Mouse (Mus musculus): ENCODE data around the gene Olfr1014.

Gene Olfr1014

DNA sequence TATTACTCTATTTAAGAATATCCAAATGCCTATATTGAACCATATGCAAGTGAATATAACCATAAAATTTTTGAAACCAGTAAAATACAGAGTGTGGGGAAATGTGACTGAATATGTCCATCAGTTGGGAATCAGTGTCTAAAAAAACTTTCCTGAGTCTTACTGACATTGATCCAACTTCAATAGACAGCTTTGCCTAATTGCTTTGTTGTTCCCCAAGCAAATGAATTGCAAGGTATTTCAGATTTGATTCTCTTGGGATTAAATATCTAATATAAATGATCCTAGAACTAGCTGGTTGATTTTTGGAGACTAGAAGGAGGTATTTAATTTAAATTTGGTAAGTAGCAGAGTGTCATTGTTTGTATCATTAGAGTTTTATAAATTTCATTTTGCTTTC lies at the start of gene Olfr1014:
Gene Olfr1014 (plus strand): TSS at position 301 of the 400 bp plus-strand sequence.
- in situ Hi-C loops (cut with MboI; ENCODE audit: low pct_unique_long_range_greater_than_20kb in 1 of 2, low sequenced_read_pairs in 2 of 2, unreplicated experiment in 1 of 2), result loop anchor here in 1 of 2 experiments (25.0 kb wide), 1 partner anchor 715 kb away; the partner anchor contains the start of gene Olfr228

DNA sequence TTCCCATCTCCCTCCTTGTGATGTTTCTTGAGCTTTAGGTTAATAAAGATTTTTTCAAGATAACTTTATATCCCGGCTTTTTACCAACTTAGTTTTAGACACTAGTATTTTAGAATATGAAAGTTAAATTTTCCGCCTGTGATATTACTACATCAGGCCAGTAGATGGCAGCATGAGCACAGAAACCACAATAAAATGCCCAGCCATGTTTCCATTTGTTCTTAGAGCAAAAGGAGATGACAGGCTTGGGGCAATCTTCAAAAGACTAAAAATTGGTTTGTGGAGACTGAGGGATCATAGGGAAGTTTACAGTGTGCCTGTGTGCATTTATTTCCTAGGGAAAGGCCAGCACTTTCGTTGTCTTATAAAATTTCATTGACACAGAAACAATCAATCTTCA lies 46.7 kb upstream of the Olfr1014 start:
- in situ Hi-C loops (cut with MboI; ENCODE audit: low pct_unique_long_range_greater_than_20kb in 1 of 2, low sequenced_read_pairs in 2 of 2, unreplicated experiment in 1 of 2), result no loop called here

DNA sequence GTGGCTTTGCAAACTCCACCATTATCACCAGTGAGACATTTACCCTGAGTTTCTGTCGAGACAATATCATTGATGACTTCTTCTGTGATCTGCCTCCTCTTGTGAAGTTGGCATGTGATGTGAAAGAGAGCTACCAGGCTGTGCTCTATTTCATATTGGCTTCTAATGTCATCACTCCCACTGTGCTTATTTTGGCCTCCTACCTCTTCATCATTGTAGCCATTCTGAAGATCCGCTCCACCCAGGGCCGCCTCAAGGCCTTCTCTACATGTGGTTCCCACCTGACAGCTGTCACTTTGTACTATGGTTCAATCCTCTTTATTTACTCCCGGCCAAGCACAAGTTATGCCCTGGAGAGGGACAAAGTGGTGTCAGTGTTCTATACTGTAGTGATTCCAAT lies 18.7 kb upstream of the Olfr1014 start:
- in situ Hi-C loops (cut with MboI; ENCODE audit: low pct_unique_long_range_greater_than_20kb in 1 of 2, low sequenced_read_pairs in 2 of 2, unreplicated experiment in 1 of 2), result loop anchor here in 1 of 2 experiments (25.0 kb wide), 1 partner anchor 733 kb away; the partner anchor contains the start of gene Olfr228

DNA sequence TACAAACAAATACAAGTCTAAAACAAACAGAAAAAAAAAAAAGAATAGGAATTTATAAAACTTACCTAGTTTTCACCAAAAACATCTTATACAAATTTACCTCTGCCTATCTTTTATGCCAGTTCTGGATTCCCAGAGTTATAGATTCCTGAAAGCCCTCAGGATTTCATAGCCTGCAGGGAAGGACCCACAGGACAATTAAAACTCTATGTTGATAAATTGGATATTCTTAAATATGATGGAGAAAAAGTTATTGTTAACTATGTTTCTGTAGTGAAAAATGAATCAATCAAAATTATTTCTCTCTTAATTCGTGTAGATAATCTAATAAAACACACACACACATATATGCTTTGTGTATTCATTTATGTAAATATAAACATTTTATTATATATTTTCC lies 9.8 kb upstream of the Olfr1014 start, which contains the start of gene Olfr1012:
Gene Olfr1012 (minus strand): TSS at position 101 of the 400 bp plus-strand sequence.
- in situ Hi-C loops (cut with MboI; ENCODE audit: low pct_unique_long_range_greater_than_20kb in 1 of 2, low sequenced_read_pairs in 2 of 2, unreplicated experiment in 1 of 2), result loop anchor here in 1 of 2 experiments (25.0 kb wide), 1 partner anchor 725 kb away; the partner anchor contains the start of gene Olfr228

DNA sequence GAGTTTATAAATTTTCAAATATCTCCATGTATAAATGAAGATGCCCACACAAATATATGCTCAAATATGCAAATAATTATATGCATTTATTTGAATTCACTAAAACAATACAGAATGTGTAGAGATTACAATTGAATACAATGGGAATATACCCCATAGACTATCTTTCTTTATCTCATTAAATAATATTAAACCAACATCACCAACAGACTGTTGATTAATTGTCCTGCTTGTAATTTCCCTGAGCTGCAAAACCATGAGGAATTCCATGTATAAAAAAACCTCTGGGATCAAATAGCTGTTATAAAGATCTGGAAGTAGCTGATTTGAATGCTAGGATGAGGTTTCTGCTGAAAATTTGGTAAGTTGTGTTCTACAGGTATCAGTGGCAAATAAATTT lies 5.7 kb upstream of the Olfr1014 start, which contains the start of gene Olfr1013:
Gene Olfr1013 (plus strand): TSS at position 301 of the 400 bp plus-strand sequence.
- in situ Hi-C loops (cut with MboI; ENCODE audit: low pct_unique_long_range_greater_than_20kb in 1 of 2, low sequenced_read_pairs in 2 of 2, unreplicated experiment in 1 of 2), result loop anchor here in 1 of 2 experiments (25.0 kb wide), 1 partner anchor 721 kb away; the partner anchor contains the start of gene Olfr228

DNA sequence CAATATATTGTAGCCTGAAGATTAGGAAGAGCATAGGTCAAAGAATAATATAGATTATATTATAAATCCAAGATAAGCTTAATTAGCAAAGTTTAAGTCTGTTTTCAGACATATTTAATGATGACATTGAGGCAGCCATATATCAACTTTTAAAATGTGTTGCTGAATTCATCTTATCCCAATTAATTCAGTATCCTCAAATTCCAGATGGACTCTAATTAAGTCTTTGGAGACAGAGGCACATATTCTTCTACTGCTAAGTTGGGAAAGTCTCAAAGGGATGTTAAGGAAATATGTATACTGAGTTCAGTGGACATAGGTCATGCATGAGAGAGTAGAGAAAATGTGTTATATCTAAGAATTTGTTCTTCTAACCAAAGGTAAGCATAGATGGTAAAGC lies 9.2 kb downstream of the Olfr1014 start, which contains the start of gene Olfr1015:
Gene Olfr1015 (plus strand): TSS at position 301 of the 400 bp plus-strand sequence.
- in situ Hi-C loops (cut with MboI; ENCODE audit: low pct_unique_long_range_greater_than_20kb in 1 of 2, low sequenced_read_pairs in 2 of 2, unreplicated experiment in 1 of 2), result no loop called here

DNA sequence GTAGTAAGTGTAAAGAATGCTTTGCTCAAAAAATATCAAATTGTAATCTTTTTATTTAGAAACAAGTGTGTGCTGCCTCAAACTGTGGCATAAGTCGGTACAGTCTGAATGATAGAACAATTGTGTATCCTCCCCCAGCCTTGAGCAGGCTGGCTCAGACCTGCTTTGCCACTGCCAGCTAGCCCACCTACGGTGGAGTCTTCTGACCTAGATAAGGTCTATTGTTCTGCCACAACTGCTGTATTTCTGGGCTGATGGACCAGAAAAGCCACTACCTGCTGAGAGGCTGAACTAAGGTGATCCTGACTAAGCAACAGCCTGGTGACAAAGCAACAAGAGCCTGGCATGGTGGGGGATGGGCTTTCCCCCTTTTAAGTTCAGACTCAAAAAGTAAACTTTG lies 19.8 kb downstream of the Olfr1014 start:
- in situ Hi-C loops (cut with MboI; ENCODE audit: low pct_unique_long_range_greater_than_20kb in 1 of 2, low sequenced_read_pairs in 2 of 2, unreplicated experiment in 1 of 2), result no loop called here

DNA sequence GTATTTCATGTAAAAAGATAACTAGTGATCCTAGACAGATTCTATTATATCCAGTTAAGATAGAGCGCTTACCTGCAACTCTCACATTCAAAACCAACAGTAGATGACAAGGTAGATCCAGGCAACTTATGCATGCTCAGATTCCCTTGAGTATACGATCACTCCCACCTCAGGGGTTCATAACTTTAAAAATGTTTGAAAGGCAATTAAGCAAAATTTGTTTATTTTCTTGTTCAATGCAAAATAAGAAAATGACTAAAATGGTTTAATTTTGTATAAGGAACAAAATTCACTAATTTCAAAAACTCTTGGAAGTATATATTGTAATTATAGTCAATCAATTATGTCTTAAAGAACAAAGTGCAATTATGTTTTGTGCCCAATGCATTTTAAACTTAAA lies 29.9 kb downstream of the Olfr1014 start, which contains the start of gene Olfr1016:
Gene Olfr1016 (minus strand): TSS at position 101 of the 400 bp plus-strand sequence.
- in situ Hi-C loops (cut with MboI; ENCODE audit: low pct_unique_long_range_greater_than_20kb in 1 of 2, low sequenced_read_pairs in 2 of 2, unreplicated experiment in 1 of 2), result no loop called here

DNA sequence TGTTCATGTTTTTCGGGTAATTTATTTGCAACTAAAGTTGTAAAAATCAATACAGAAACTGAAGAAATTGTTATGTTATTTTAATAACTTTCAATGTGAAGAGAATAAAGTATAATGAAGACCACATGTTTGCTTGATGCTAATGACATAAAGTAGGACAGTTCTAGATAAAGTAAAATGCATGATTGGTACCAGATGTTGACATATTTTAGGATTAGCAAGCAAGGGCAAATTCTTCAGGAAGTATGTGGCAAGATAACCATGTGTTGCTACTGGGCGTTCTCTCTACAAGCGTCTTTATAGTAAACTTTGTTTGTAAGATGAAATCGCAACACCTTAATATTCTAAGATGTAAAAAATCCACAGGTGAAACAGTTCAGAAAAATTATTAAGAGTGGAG lies 32.0 kb downstream of the Olfr1014 start:
- in situ Hi-C loops (cut with MboI; ENCODE audit: low pct_unique_long_range_greater_than_20kb in 1 of 2, low sequenced_read_pairs in 2 of 2, unreplicated experiment in 1 of 2), result no loop called here

DNA sequence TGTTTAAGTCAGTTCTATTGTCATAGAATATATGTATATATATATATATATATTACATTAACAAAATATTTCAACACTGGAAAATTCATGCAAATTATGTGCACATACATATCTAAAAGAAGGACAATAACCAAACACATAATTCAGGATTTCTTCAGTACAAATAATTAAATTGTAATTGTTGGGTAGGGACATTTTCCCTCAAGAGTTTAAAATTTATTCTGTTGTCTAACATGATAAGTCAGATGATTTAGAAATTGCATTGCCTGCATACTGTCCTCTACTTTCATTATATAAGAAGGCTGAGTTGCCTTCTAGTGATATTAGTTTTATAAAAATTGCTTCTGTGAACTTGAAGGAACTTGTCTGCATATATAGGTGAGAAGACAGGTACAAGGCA lies 45.7 kb downstream of the Olfr1014 start, which contains the start of gene Olfr1018:
Gene Olfr1018 (plus strand): TSS at position 301 of the 400 bp plus-strand sequence.
- in situ Hi-C loops (cut with MboI; ENCODE audit: low pct_unique_long_range_greater_than_20kb in 1 of 2, low sequenced_read_pairs in 2 of 2, unreplicated experiment in 1 of 2), result no loop called here

Measured in mouse embryonic stem cell (cell line).